Mouse (Mus musculus): Measurements from ENCODE around the gene Iqsec2.

The Iqsec2 gene

DNA sequence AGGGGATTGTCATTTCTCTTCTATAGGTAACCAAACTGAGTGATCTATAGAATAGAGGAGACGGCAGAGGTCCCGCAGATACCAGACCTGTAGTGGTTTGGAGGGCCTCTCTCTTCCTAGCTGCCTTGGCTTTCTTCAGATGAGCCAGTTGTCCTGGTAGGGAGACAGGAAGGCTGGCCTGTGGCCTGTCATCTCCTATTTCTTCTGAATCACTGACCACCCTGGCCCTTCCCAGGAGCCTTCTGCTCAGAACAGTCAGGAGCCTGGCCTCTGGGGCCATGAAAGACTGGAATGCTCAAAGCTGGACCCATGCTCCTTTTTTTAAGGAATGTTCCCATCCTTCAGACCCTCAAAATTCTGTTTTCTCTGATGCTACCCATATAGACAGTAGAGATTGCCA is 33.8 kb downstream of the Iqsec2 start:
- intact Hi-C loops (cut with DNase I) = no loop called here

DNA sequence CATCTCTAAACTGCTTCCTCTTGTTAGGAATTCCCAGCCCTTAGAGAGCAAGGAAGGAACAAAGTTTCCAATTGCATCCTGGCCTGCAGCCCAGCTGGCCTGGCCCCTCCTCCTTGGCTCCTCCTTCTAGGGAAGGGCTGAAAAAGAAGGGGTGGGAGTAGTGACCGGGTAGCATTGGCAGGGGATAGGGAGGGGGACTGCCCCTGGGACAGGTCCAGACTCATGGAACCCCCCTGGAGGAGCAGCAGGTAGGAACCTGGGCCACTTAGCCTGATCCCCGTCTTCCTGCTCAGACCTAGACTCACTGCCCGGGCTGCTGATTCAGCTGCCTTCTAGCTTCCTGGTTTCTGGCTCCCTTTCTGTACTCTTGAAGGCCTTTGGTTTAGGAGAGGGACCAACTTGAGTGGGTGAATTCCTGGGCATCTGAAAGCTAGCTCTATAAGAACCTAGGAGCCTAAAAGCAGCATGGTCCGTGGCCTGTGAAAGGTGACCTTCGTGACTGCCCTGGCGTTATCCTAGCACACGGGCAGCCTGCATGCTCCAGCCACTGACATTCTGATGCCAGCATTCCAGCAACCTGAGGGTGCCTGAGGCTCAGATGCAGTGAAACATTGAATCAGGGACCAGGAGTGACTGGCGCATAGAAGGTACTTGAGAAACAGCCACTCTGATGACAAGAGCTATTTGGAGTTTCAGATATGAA is 34.9 kb downstream of the Iqsec2 start:
- intact Hi-C loops (cut with DNase I) = no loop called here

GRCm38 (mm10) chrX:152179670-152180656 is 35.9 kb downstream of the Iqsec2 start:
- intact Hi-C loops (cut with DNase I) = no loop called here

- intact Hi-C loops (cut with DNase I) = no loop called here
Measured at GRCm38 (mm10) chrX:152187151-152187550, 43.1 kb downstream of the Iqsec2 start.

DNA sequence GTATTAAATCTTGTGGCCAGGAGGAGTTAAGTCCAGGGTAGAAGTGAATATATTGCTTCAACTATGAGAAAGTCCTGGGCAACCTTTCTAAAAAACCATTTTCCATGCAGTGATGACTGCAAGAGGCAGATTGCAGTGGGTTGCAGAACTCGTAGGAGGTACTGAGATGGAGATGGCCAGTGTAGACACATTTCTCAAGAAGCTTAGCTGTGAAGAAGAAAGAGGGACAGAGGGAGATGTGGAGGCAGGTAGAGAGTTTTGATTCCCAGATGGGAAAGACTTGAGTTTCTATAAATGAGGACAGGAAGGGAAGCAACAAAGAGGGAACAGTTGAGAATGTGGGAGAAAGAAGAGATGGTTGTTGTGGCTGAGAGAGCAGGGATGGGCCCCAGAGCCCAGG is 47.2 kb downstream of the Iqsec2 start:
- intact Hi-C loops (cut with DNase I) = no loop called here

- intact Hi-C loops (cut with DNase I) = no loop called here
Measured at GRCm38 (mm10) chrX:152197814-152198648, 54.0 kb downstream of the Iqsec2 start.

DNA sequence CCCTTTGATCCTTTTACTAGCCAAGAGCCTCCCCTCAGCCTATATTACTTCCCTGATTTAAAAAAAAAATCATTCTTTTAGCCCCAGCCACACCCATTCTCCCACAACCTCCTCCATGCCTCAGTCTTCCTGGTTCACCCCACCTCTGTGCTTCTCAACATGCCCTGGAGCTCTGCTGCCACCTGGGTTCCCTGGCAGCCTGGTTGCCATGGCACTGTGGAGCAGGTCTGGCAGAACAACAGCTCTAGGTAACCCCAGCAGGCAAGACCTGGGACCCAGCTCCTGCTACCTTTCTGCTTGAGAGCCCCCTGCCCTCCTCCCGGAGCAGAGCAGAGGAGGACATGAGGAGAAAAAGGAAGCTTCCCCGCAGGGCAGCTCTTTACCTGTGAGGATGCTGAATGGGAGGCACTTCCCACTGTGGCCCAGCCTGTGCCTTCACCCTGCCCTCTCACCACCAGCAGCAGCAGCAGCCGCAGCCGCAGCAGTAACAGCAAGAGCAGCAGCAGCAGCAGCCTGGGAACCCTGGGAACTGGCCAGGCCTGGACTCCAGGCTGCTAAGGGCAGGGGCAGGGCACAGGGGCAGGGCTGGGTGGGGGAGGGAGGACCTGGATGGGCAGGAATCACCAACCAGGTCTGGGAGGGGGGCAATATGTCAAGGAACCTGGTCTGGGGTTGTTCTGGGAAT is 57.8 kb downstream of the Iqsec2 start:
- intact Hi-C loops (cut with DNase I) = no loop called here

DNA sequence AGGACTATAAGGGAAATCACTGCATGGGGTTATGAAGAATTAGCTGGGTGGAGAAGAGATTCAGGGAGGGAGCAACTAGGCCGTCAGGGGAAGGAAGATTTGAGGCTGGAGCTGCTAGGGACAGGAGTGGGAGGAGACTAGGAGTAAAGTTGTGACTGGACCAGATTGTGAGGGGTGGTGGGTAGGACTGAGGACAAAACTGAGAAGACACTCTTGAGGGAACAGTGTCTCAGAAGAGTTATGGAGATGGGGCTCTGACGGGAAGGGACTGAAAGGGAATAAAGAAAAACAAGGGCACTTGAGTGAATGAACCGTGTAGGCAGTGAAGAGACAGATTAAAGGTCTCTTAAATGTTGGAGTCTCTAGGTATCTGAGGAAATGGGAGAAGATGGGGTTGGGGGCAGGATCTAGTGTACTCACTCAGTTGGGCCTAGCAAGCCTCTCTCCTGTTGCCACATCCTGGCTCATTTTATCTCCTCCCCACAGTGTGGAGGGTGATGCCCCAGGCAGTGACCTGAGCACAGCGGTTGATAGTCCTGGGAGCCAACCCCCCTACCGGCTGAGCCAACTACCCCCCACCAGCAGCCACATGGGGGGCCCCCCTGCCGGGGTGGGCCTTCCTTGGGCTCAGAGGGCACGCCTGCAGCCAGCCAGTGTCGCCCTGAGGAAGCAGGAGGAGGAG is 58.5 kb downstream of the Iqsec2 start:
- intact Hi-C loops (cut with DNase I) = no loop called here

- intact Hi-C loops (cut with DNase I) = no loop called here
Measured at GRCm38 (mm10) chrX:152203247-152203646, 59.2 kb downstream of the Iqsec2 start.

GRCm38 (mm10) chrX:152205486-152205885 is 61.4 kb downstream of the Iqsec2 start:
- intact Hi-C loops (cut with DNase I) = no loop called here

GRCm38 (mm10) chrX:152214703-152215102 is 70.6 kb downstream of the Iqsec2 start:
- intact Hi-C loops (cut with DNase I) = no loop called here

DNA sequence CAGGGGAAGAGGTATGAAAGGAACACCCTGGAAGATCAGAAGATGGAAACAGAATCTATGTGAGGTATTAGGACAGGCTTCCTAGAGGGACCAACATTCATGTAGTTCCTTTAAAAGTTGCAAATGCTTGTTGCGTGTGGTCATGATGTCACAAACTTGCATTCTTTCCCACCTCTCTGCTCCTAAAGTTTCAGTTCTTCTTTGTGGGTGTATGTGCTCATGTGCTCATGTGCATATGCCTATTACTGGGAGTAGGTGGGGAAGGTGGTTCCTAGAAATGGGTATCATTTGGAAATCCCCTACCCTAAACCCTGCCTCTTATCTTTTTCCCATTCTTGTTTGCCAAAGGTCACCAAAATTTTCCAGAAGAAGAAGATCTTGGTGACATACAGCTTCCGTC is 74.5 kb downstream of the Iqsec2 start:
- intact Hi-C loops (cut with DNase I) = no loop called here

- intact Hi-C loops (cut with DNase I) = no loop called here
Measured at GRCm38 (mm10) chrX:152221721-152222120, 77.7 kb downstream of the Iqsec2 start.

- intact Hi-C loops (cut with DNase I) = no loop called here
Measured at GRCm38 (mm10) chrX:152222226-152222625, 78.2 kb downstream of the Iqsec2 start.

GRCm38 (mm10) chrX:152223313-152223712 is 79.2 kb downstream of the Iqsec2 start:
- intact Hi-C loops (cut with DNase I) = no loop called here

- intact Hi-C loops (cut with DNase I) = no loop called here
Measured at GRCm38 (mm10) chrX:152224280-152224679, 80.2 kb downstream of the Iqsec2 start.

DNA sequence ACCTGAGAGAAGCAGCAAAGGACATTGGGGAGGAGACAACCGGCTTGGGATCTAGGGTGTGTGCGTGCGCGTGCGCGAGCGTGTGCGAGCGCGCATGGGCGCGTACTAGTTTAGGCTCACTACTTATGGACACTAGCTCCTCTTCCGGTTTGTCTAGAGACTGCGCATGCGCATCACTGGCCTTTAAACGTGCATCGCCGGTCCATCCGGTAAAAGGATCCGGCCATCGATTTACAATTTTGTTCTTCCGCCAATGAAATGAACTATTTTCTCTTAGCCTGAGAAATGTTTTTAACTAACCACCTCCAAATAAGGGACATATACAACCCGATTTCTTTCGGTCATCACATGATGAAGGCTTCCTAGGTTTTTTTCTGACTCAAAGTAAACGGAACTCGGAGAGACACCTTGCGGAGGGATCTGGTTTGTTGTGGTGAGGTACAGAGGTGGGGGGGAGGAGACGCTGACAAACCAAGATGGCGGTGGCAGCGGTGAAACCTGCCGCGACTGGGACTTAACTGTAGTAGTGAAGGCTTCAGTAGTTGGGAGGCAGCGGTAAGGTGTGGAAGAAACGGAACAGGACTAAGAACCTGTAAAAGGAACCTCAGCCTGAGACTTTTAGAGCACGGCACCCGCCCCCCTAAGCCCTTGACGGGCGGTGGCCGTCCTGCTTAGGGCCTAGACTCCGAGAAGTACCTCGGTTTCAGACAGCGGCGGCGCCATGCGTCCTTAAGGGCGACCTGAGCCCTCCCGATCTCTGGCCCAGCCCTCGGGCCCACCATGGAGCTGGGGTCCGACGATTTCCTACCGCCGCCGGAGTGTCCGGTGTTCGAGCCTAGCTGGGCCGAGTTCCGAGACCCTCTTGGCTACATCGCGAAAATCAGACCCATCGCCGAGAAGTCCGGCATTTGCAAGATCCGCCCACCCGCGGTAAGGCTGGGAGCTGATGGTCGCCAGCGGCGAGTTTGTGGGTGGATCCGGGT is 89.0 kb downstream of the Iqsec2 start, which contains the start of gene Kdm5c:
Gene Kdm5c, plus strand, starts transcription at position 240 of the 983 bp plus-strand sequence.
- intact Hi-C loops (cut with DNase I) = no loop called here

DNA sequence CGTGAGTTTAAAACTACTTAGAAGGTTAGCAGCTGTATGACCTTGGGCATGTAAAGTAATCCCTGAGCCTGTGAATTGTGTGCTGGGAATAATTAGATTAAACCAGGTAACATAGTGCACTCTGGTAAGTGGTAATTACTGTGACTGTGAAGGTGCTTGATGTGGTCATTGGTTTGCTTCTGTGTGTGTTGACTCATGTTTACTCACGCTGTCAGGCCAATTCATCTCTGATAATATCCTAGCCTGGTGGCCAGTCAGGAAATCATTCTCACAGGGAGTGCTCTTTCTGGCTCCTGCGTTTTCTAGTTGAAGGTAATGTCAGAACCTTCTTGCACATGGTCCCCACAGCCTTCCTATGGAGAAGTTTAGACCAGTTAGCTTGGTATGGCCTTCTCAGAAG is 90.1 kb downstream of the Iqsec2 start:
- intact Hi-C loops (cut with DNase I) = no loop called here

GRCm38 (mm10) chrX:152235758-152236157 is 91.7 kb downstream of the Iqsec2 start:
- intact Hi-C loops (cut with DNase I) = no loop called here
